Mouse (Mus musculus) CD4-positive, CD25-positive, alpha-beta regulatory T cell, adult 2 months (primary cell): ENCODE data around the gene Krtap20-2.
"Not testable (repeated sequence)": the region's sequence is repeated elsewhere in the genome, so short reads cannot be mapped to it uniquely, and the experiment has no call there.

Source experiments
- DNase-seq: peaks from one replicate; pipeline ENCODE4 v3.0.0-alpha.2; 2012; ENCODE audit warnings: low read depth, low spot score

Gene Krtap20-2

GRCm38 (mm10) chr16:89205561-89205960 is at the start of gene Krtap20-2:
TSS of gene Krtap20-2 (plus strand) at chr16:89205861.
- no peak for DNase-seq

- no peak for DNase-seq
Measured at GRCm38 (mm10) chr16:89157652-89158051, 48.0 kb upstream of the Krtap20-2 start, which contains the start of gene Gm9789. TSS of gene Gm9789 (plus strand) at chr16:89157952.

GRCm38 (mm10) chr16:89169190-89169589 is 36.5 kb upstream of the Krtap20-2 start, which contains the start of gene Gm7735:
TSS of gene Gm7735 (plus strand) at chr16:89169490.
- not testable (repeated sequence) for DNase-seq

GRCm38 (mm10) chr16:89174435-89174834 is 31.2 kb upstream of the Krtap20-2 start, which contains the start of gene 1110057P08Rik:
TSS of gene 1110057P08Rik (plus strand) at chr16:89174735.
- DNase-seq, result no peak

GRCm38 (mm10) chr16:89188621-89189020 is 17.0 kb upstream of the Krtap20-2 start:
- DNase-seq, result no peak
